Mouse (Mus musculus) CD4-positive, CD25-positive, alpha-beta regulatory T cell, adult 4 months (primary cell): ENCODE measurements around the gene Sh2b2. TPM values are rescaled to one million over a fixed set of nuclear protein-coding genes. Genes with fewer than 3 reads are reported as not detected.
A peak's percentile ranks its signal among the peaks of the same experiment; 100 is the strongest.

ENCODE experiments used
- ATAC-seq: one replicate; pipeline ENCODE4 v1.8.0; 2017
- polyA plus RNA-seq, 2 experiments: library from polyadenylated mRNA; unstranded; fragments of 100-300 nt; shearing (Covaris generic); gene quantifications; one replicate each; pipeline ENCODE4 v1.2.1; 2017

The Sh2b2 gene
- polyA plus RNA-seq: under 1 TPM in 1 of 2 experiments, not detected in 1; 0.15 TPM

DNA sequence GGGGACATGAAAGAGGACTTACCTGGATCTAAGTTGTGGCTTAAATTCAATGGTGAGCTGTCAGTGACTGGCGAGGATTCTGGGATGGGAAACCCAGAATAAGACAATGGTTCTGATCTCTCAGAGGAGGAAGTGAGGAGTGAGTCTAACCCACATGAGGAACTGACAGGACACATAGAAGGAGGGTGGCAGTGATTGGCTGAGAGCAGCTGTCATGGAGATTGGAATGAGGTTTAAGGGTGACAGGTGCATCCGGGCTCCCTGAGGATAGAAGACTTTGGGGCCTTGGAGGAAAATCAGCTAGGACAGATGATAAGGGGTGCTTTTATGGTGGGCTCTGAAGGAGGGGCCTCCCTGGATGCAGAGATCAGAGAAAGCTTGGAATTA is at the start of gene Sh2b2:
Gene Sh2b2 (minus strand): TSS at position 105 of the 387 bp plus-strand sequence.
- no peak for ATAC-seq

DNA sequence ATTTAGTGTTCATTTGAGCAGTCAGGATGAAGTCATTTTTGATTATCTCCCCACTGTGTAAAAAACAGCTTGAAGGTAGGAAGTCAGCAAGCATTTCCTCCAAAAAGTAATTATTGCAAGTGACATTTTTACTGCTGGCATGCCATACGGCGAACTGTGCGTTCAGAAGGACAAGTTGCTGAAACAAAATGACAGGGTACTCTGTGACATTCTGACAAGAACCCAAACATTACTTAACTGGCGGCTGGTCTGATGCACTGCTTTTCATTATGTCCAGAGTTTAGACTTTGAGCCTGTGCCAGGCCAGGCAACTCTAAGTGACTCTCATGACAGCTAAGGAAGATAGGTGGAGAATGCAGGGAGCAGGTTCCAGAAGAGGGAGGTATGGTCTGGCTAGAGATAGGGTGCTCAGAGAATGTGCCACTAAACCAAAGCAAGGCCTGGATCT is 46.6 kb upstream of the Sh2b2 start:
- no peak for ATAC-seq

DNA sequence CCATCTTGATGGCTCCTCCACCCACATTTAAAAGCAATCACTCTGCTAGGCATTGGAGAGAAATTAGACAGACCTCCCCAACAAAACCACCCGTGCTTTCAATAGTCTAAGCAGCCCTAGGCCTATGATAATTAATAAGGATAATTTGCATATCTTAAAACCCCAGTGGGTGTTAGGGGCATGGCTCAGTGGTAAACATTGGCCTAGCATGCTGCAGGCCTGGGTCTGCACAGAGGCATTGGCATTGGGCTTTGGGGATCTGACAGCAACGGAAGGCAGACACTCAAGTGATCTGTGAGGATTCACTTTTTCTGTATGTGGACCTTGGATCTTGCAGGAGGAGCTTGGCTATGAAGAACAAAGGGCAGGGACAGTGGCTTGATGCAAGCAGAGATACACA is 46.0 kb upstream of the Sh2b2 start:
- no peak for ATAC-seq

DNA sequence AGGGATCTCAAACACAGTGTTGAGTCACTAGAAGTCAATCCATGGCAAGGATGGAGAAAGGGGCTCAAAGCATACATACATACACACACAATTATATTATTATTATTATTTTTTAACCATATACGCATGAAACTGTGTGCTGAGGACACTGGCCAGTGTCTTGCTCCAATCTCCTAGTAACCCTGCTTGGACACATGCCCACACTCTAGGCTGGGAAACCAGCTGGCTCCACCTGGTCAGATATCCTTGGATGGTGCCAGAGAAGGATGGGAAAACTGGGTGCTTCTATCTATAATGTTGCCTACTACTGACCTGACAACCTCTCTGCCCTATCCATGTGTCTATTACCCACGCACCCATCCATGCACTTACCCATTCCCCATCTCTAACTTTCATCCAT is 45.2 kb upstream of the Sh2b2 start:
- ATAC-seq: no peak

DNA sequence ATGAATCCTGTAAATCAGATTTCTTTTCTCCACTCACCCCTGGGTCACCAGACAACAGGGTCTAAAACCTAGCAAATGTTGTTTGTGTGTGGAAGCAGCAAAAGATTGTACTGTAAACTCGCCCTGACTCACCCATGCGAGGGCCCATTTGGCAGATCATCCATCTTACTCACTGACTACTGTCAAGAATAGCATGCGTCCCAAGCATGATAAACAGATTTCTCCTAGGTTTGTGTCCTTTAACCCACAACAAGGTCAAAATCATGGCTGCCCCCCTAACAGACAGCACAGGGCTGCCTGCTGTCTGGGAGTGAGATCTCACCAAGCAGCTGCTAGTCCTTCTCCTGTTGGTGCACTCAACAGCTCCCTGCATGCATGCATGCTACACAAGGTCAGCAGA is 43.4 kb upstream of the Sh2b2 start:
- no peak for ATAC-seq

DNA sequence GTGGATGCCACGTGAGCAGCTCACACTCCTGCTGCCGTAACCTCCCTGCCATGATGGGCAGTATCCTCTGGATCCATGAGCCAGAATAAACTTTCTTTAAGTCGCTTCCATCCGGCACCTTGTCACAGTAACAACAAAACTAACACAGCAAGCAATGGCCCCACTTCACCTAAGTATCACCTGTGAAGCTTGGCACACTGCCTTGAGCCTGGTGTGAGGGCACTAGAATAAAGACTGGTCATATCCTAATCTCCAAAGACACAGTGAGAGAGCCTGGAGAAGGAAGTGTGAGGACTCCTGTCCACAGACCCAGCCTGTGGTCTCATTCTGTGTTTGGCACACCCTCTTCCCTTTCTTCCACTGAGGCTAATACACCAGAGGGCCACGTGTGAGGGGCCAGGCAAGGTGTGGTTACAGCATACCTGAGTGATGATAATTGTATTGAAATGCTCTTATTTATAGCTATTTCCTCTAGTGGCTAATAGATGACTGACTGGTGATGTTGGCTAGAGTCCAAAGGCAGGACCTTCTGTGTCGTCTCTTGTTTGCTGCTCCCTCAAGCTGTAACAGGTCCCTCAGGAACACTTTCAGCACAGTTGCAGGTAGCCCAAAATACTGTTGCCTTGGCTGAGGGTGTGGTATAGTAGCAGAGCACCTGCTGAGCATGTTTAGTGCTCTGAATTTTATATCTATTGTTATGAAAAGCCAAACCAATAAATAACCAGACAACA is 42.2 kb upstream of the Sh2b2 start:
- ATAC-seq: no peak

DNA sequence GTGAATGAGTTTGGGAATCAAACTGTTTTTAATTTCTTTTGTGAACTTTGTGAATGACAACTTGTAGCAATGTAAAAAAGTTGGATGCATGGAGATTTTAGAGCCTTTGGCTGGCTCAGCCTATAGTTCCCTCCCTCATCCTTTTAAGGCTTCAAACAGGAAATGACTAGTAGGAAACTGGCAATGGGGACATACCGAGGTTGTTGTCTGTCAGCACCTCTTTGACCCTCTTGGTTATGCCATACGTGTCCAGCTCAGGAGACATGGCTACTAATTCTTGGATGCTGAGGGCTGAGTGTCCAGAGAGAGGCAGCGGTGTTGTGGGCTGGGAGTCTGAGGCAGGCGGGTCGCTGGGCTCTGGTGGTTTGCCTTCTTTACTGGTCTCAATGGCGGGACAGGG is 40.2 kb upstream of the Sh2b2 start:
- ATAC-seq: no peak

DNA sequence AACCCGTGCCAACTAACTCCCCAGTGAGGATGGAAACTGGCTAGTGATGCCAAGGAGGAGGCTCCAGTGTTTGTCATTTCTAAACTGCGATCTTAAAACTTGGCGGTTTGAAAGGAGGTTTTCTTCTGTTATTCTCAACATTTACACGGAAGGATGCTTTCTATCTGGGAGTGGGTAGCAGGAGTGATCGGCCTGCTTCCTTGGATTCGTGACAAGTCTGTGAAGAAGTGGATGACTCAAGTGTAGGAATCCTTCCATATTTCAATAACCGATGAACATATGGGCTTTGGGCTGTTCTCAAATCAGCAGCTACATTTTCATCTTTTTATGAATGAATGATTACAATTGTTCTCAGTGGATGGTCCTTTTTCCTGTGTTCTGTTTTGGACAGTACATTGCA is 38.8 kb upstream of the Sh2b2 start:
- no peak for ATAC-seq

DNA sequence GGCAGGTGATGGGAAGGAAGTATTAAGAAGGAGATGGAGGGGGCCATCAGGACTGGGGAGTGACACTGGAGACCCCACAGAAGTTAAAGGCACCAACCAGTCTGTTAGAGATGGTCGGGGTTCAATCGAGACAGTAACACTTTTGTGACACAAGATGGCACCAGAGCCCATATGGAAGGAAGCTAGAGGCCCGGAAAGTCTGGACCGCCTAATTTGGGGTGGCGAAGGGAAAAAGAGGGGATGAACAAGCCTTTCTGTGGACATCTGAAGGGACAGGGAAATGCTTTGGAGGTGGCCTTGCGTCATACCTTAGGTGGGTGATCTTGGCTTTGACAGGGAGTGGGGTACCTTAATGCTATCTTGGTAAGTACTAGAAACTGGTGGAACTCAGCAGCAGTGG is 35.0 kb upstream of the Sh2b2 start:
- no peak for ATAC-seq

DNA sequence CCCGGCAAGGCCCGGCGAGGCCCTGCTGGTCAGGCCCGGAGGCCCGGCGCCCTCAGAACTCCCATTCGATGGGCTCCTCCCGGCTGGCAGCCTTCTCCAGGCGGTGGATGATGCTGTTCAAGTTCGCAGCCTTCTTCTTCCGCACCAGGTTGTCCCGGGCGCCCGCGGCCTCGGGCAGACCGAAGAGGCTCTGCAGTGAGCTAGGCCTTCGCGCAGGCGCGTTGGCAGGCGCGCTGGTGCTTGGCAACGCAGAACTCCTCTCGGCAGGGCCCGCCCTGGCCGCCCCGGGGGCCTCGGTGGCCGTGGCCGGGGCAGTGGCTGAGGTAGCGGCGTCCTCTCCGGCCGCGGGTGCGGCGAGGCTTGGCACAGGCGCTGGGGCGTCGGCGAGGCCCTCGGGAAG is 28.4 kb upstream of the Sh2b2 start:
- ATAC-seq: no peak

DNA sequence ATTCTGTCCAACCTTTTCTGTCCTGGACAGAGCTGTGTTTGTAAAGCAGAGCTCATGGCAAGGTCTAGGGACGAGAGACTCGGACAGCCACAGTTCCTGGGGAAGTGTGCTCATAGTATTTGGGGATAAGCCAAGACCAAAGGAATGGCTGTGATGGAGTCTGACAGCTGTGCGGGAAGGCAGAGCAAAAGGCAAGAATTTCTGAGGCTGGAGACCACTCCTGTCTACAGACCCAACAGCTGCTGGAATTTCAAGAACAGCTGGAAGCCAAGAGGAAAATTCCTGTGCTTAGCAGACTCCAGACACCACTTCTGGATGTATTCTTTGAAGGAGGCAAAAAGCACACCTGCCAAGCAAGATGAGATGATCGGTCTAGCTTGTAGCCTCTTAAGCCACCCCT is 23.6 kb upstream of the Sh2b2 start:
- ATAC-seq: no peak

DNA sequence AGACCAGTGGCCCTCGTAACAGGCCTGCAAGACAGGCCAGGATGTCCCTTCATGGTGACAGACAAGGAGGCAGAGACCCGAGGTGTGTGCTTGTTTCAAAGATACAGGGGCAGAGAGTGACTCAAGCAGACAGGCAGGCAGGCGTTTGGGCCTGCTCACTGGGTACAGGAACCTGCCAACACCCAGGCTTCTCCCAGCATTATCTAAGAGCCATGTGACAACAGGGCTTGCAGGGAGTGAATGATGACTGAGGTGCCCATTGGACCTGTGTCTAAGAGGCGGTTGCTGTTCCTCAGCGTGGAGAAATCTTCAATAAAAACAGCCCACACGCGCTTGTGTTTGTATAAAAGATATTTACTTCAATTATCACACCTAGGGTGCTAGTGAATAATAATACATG is 19.7 kb upstream of the Sh2b2 start:
- no peak for ATAC-seq

DNA sequence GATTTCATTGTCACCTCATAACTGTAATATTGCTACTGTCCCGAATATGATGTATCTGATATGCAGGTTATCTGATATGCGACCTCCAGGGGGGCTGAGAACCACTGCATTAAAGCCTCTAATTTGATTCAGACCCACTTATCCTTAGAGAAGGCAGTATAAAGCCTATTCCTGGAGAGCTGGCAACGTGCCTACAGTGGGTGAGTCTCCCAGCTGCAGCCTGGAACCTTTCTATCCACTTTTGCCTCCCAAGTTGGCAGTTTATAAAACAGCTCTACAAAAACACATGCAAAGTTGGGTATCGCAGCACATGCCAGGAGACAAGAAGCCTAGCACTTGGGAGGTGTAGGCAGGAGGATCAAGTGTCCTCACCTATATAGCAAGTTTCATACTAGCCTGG is 17.0 kb upstream of the Sh2b2 start:
- ATAC-seq: no peak

DNA sequence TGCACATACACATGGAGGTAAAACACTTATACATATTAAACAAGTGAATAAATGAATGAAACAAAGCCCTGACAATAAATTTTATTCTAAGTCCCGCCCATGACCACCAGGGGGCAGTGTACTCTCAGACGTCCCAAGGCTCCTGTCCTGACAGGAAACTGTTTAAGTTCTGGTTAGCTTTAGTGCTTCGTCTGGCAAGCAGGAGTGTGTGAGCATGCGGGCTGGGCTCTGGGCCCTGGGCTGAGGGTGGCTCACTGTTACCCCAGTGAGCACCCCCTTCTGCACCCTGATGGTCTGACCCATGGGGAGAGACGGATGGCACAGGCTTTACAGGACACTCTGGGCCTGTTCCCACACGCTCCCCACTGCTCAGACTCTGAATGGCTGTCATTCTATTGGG is 12.6 kb upstream of the Sh2b2 start:
- peak; percentile 71 for ATAC-seq

DNA sequence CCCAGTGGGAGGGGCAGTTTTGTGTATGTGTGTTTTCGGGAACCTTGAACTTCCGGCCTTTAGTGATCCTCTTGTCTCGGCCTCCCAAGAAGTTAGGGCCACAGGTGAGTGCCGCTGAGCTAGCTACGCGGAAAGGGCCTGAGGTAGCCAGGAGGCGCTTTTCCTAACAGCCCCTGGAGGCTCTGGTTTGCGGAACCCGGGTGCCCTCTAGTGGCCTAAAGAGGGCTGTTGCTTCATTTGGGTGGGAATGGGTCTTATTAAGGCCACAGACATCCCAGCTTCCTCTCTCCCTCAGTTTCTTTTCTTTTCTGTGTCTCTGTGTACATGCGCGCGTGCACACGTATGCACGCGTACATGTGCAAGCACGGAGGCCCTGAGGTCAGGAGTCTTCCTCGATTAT is 6.5 kb upstream of the Sh2b2 start:
- ATAC-seq: peak; percentile 80

DNA sequence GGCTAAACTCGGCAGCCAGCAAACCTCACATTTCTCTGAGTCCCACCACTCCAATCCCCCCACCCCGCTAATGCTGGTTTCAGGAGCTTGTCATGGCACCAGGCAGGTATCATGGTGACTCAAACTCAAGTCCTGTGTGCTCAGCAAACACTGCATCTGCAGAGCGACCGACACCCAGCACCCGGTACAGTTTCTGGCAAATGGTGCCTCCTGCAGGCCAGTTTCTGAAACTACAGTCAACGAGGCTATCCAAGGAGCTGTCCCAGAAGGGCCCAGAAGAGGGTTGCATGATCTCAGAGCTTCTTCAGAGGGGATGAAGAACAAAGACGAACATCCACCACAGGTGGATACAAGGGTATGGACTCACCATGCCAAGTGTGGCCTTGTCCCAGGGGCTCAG is 4.6 kb upstream of the Sh2b2 start:
- peak; percentile 29 for ATAC-seq

DNA sequence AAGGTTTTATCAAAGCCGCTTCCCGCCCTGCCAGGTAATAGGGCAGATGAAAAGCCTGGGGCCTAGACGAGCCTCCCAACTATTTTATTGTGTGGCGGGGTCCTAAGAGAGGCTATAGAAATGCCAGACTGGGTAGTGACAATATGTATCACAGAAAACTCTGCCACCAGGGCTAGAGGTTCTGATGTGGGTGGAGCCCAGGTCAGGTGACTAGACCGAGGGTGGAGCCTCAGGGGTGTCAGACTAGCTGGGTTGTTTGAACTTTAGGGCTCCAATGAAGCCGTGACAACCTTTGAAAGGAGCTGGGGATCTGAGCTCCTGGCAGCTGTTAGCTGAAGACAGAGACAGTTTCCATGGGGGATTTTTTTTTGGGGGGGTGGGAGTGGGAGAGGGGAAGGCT is 2.1 kb upstream of the Sh2b2 start:
- ATAC-seq: no peak

DNA sequence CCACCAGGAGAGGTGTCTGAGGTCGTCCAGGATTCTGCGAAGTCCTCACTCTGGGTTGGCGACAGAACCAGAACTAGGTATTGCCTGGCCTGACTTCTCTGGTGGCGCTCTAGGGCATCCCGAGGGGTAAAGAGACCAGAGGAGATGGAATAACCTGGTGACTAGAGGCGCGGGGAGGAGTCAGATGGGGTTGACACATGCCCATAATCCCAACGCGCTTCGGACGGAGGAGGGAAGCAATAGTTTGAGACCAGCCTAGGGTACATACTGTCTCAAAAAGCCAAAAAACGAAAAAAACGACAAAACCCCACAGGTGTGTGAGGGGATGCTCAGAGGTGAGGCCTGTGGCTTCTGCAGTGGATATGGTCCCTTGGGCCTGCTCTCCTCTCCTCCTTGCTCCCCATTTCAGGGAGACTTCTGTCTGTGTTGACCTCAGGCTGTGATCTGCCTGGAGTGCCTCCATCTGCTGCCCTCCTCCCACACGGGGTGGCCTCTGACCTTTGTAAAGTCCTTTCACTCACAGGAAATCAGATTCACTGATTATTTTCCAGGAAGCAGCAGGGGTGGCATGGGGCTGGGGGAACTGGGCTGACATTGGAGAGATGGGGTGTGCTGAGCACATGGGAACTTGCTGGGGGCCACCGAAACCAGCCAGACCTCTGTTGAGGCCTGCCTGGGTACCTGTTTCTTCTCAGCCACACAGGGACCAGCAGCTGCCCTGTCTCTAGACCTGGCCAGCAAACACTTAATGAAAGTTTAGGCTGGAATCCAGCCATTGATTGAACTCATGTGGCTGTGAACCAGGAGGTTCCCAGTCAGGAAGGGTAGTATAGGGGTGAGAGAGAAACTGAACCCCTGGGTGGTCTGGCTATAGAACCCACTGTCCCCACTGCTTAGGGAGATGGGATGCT is 560 bp downstream of the Sh2b2 start:
- no peak for ATAC-seq

DNA sequence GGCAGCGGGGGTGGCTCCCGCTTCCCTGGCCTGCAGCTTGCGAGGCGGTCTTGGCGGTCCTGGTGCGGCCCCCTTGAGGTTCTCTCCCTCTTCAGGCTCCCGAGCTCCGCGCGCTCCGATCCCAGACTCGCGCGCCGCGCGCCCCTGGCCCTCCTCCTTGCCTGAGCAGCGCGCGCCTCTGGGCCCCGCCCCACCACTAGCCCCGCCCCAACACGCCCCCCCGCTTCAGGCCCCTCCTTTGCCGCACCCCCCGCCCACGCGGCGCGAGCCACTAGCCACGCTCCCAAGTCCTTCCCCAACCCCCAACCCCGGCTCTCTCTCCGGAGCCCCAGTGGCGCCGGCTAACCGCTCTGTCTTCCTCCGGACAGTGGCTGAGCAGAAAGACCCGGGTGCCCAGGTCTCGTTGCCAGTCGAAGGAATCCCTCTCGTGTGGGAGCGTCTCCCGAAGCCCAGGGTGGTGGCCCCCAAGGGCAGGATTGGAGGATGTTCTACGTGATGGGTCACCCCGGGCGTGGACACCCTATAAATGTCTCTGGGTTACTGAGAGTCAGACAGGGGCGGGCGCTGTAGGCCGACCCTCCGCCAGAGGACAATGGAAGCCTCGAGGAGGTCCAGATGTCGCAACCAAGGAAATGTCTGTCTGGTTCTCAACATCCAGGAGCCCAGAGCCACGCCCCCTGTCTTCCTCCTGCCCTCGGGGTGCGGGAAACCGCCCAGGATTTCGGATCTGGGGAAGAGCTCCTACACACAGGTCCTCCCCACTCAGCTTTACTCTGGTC is 1.4 kb downstream of the Sh2b2 start:
- peak; percentile 26 for ATAC-seq

DNA sequence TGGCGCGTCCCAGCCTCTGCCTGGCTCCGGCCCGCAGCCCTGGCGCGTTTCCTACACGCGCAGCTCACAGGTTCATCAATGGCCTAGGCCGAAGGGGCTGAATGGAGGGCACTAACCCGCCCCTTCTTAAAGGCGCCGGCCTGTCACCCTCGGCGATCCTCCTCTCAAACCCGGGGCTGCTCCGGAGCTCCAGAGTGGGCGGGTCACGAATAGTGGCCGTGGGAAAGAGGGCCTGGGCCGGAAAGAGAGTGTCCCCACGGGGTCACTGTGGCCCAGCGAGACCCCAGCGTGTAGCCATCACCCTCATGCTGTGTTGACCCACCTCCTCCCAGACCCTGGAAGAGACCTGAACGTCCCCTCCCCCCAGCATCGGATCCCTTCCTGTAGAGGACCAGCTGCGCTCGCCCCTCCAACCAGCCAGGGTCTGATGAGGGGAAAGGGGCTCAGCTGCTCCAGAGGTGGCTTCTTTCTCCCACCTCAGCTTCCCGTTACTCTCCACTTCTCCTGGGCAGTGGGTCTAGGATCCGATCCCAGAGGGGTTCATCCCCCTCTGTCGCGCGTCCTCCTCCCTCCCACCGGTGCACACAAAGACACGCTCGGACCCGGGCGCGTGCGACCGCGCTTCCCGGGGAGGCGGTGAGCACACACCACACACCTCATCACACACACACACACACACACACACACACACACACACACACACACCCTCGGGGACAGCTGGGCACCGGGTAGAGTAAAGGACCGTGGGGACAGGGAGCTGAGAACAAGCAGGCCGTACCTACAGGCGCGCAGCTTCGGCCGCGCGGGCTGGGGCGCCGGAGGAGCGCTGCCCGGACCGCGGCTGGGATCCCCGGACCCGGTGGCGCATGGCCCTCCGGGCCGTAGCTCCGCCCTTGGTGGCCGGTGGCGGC is 2.2 kb downstream of the Sh2b2 start:
- no peak for ATAC-seq

DNA sequence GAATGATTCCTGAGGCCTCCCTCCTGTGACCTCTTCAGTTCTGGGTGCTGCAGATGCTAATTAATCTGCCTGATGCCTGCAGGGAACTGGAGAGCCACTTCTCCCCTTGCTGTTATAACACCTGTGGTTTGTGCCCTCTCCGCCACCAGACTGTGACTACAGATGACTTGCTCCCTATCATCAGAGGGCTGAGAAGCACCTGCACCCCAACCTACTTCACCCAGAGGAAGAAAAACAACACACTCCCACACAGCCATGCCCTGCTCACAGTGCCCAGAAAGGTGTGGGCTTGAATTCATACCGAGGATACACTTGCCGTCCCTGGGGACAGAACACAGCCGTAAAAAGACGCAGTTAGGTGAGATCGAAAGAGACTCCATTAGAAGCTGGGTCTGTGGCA is 5.2 kb downstream of the Sh2b2 start:
- no peak for ATAC-seq

DNA sequence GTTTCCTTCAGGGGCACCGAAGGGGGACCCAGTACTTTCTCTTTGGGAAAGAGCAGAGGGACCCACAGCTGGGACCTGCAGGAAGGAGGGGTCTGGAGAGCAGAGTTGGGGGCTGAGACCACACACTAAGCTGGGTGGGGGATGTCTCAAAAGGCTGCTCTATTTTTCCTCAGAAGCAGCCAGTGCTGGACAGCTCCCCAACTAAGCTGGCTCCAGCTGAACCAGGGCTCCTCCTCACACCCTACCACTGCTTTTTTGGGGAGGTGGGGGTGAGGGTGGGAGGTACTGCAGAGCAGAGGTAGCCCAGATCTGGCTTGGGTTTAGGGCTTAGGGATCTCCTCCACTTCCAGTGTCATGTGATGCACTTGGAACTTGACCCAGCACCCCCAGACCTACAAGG is 6.0 kb downstream of the Sh2b2 start:
- no peak for ATAC-seq
